Mouse (Mus musculus): Measurements from ENCODE around the gene Fbxl17.

DNA sequence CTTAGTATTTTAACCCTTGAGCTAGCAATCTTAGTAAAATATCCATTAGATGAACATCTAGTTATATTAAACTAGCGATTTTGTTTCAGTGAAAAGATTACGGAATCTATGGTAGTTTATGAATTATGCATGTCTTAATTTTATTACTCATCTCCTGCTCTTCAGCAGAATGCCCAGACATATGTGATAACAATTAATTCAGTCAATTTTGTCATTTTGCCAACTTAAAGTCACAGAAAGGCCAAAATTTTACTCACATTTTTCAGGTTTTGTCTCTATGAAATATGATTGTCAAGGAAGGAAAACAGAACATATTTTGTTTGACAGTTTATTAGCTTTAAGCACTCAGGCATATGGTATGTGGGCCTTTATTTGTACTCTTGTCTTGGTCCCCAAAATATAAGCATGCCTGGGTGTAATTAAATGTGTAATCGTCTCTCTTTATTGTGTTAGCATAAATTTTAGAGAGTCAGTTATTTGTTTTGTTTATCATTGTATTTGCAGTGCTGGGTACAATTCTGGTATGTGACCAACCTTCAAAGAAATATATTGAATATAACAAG lies 482.1 kb downstream of the Fbxl17 start:
- TF ChIP-seq CTCF (IDR thresholded peaks at IDR 0.05; ENCODE audit: low read depth) (no peak), EP300 (IDR thresholded peaks at IDR 0.05; ENCODE audit: low read depth) (no peak)
